Mouse (Mus musculus): ENCODE data around the gene Gfer. TPM values are rescaled to one million over a fixed set of nuclear protein-coding genes. Genes with fewer than 3 reads are reported as not detected.

Gene Gfer
- total RNA-seq, 2 experiments from 2014 or later = 22.4 to 37.2 TPM

GRCm38 (mm10) chr17:24650070-24650616 lies 45.8 kb downstream of the Gfer start, which contains the start of gene Slc9a3r2:
Slc9a3r2 (minus strand) TSS chr17:24650327.
- ATAC-seq (replicated peaks; ENCODE audit: poor library complexity) = peak; percentile 6; the same call in 1 of the 2 replicates

- ATAC-seq (replicated peaks; ENCODE audit: poor library complexity) = no peak
Measured at GRCm38 (mm10) chr17:24649581-24650069, 46.3 kb downstream of the Gfer start.

GRCm38 (mm10) chr17:24648731-24649377 lies 47.1 kb downstream of the Gfer start:
- no peak for ATAC-seq (replicated peaks; ENCODE audit: poor library complexity)

- no peak for ATAC-seq (replicated peaks; ENCODE audit: poor library complexity)
Measured at GRCm38 (mm10) chr17:24647493-24647892, 48.5 kb downstream of the Gfer start.

- ATAC-seq (replicated peaks; ENCODE audit: poor library complexity) = no peak
Measured at GRCm38 (mm10) chr17:24646381-24646780, 49.6 kb downstream of the Gfer start.

GRCm38 (mm10) chr17:24645916-24646315 lies 50.0 kb downstream of the Gfer start:
- no peak for ATAC-seq (replicated peaks; ENCODE audit: poor library complexity)

GRCm38 (mm10) chr17:24644875-24645721 lies 50.9 kb downstream of the Gfer start:
- ATAC-seq (replicated peaks; ENCODE audit: poor library complexity) = no peak

- no peak for ATAC-seq (replicated peaks; ENCODE audit: poor library complexity)
Measured at GRCm38 (mm10) chr17:24644030-24644715, 51.8 kb downstream of the Gfer start.

Other genes starting within 250 kb of the Gfer start
Only the 30 nearest of the 32 such genes appear.
- gene Pgp, start 225.8 kb downstream of the Gfer start, total RNA-seq (2015) = 25.4 and 26.4 TPM in 2 replicates
- 16.6 and 21.5 TPM in 2 replicates for gene Pgp, start 225.8 kb downstream of the Gfer start, total RNA-seq (2017)
- gene Bricd5, start 222.3 kb downstream of the Gfer start, total RNA-seq (2015) = 0.35 and 0.81 TPM in 2 replicates
- not detected in 2 replicates for gene Bricd5, start 222.3 kb downstream of the Gfer start, total RNA-seq (2017)
- gene Mlst8, start 217.1 kb downstream of the Gfer start, total RNA-seq (2015) = 9.2 TPM in 2 replicates
- gene Mlst8, start 217.1 kb downstream of the Gfer start, total RNA-seq (2017) = 14.9 and 28.9 TPM in 2 replicates
- gene Caskin1, start 207.6 kb downstream of the Gfer start, total RNA-seq (2015) = not detected in 2 replicates
- not detected in 2 replicates for gene Caskin1, start 207.6 kb downstream of the Gfer start, total RNA-seq (2017)
- gene Traf7, start 168.2 kb downstream of the Gfer start, total RNA-seq (2015) = 50.9 and 54.7 TPM in 2 replicates
- gene Traf7, start 168.2 kb downstream of the Gfer start, total RNA-seq (2017) = 91.7 and 98.9 TPM in 2 replicates
- gene Rab26, start 161.9 kb downstream of the Gfer start, total RNA-seq (2015) = 0.12 and 0.17 TPM in 2 replicates
- 0.14 and 0.71 TPM in 2 replicates for gene Rab26, start 161.9 kb downstream of the Gfer start, total RNA-seq (2017)
- 7.4 and 10.6 TPM in 2 replicates for gene Pkd1, start 146.3 kb downstream of the Gfer start, total RNA-seq (2015)
- gene Pkd1, start 146.3 kb downstream of the Gfer start, total RNA-seq (2017) = 6.2 and 15.1 TPM in 2 replicates
- gene Tsc2, start 63.5 kb downstream of the Gfer start, total RNA-seq (2015) = 64.3 and 66.9 TPM in 2 replicates
- 52.1 and 54.1 TPM in 2 replicates for gene Tsc2, start 63.5 kb downstream of the Gfer start, total RNA-seq (2017)
- gene Nthl1, start 63.5 kb downstream of the Gfer start, total RNA-seq (2015) = 5.7 and 6.7 TPM in 2 replicates
- gene Nthl1, start 63.5 kb downstream of the Gfer start, total RNA-seq (2017) = 12.0 and 13.6 TPM in 2 replicates
- 1.2 and 2.6 TPM in 2 replicates for gene Slc9a3r2, start 45.8 kb downstream of the Gfer start, total RNA-seq (2015)
- gene Slc9a3r2, start 45.8 kb downstream of the Gfer start, total RNA-seq (2017) = 1.4 and 1.6 TPM in 2 replicates
- gene Npw, start 37.7 kb downstream of the Gfer start, total RNA-seq (2015) = not detected in 2 replicates
- not detected in 2 replicates for gene Npw, start 37.7 kb downstream of the Gfer start, total RNA-seq (2017)
- gene Zfp598, start 26.5 kb downstream of the Gfer start, total RNA-seq (2015) = 25.0 and 29.1 TPM in 2 replicates
- 21.3 and 22.6 TPM in 2 replicates for gene Zfp598, start 26.5 kb downstream of the Gfer start, total RNA-seq (2017)
- gene Syngr3, start 6.2 kb downstream of the Gfer start, total RNA-seq (2015) = not detected in 2 replicates
- not detected in 2 replicates for gene Syngr3, start 6.2 kb downstream of the Gfer start, total RNA-seq (2017)
- 2.6 and 3.4 TPM in 2 replicates for gene Noxo1, start 78 bp upstream of the Gfer start, total RNA-seq (2015)
- 1.0 and 1.2 TPM in 2 replicates for gene Noxo1, start 78 bp upstream of the Gfer start, total RNA-seq (2017)
- 27.6 and 36.8 TPM in 2 replicates for gene Tbl3, start 11.5 kb upstream of the Gfer start, total RNA-seq (2015)
- gene Tbl3, start 11.5 kb upstream of the Gfer start, total RNA-seq (2017) = 41.1 and 45.3 TPM in 2 replicates
- 0.20 TPM in 1 of 2 replicates, not detected in the other for gene Rnf151, start 21.9 kb upstream of the Gfer start, total RNA-seq (2015)
- not detected in 2 replicates for gene Rnf151, start 21.9 kb upstream of the Gfer start, total RNA-seq (2017)
- 5,974 and 6,144 TPM in 2 replicates for gene Rps2, start 22.0 kb upstream of the Gfer start, total RNA-seq (2015)
- gene Rps2, start 22.0 kb upstream of the Gfer start, total RNA-seq (2017) = 1,525 and 1,766 TPM in 2 replicates
- 236 and 247 TPM in 2 replicates for gene Ndufb10, start 28.3 kb upstream of the Gfer start, total RNA-seq (2015)
- 256 and 308 TPM in 2 replicates for gene Ndufb10, start 28.3 kb upstream of the Gfer start, total RNA-seq (2017)
- gene Rpl3l, start 31.7 kb upstream of the Gfer start, total RNA-seq (2015) = 0.24 and 0.74 TPM in 2 replicates
- gene Rpl3l, start 31.7 kb upstream of the Gfer start, total RNA-seq (2017) = 0.30 TPM in 1 of 2 replicates, not detected in the other
- gene Msrb1, start 40.5 kb upstream of the Gfer start, total RNA-seq (2015) = 378 and 438 TPM in 2 replicates
- gene Msrb1, start 40.5 kb upstream of the Gfer start, total RNA-seq (2017) = 155 and 224 TPM in 2 replicates
- gene Hs3st6, start 56.8 kb upstream of the Gfer start, total RNA-seq (2015) = not detected in 2 replicates
- gene Hs3st6, start 56.8 kb upstream of the Gfer start, total RNA-seq (2017) = not detected in 2 replicates
- not detected in 2 replicates for gene Meiob, start 108.1 kb upstream of the Gfer start, total RNA-seq (2015)
- not detected in 2 replicates for gene Meiob, start 108.1 kb upstream of the Gfer start, total RNA-seq (2017)
- gene Hagh, start 144.0 kb upstream of the Gfer start, total RNA-seq (2015) = 31.4 and 34.4 TPM in 2 replicates
- 36.0 TPM in 2 replicates for gene Hagh, start 144.0 kb upstream of the Gfer start, total RNA-seq (2017)
- 10.5 and 11.3 TPM in 2 replicates for gene Fahd1, start 154.2 kb upstream of the Gfer start, total RNA-seq (2015)
- 17.0 and 18.9 TPM in 2 replicates for gene Fahd1, start 154.2 kb upstream of the Gfer start, total RNA-seq (2017)
- gene Igfals, start 169.8 kb upstream of the Gfer start, total RNA-seq (2015) = not detected in 2 replicates
- gene Igfals, start 169.8 kb upstream of the Gfer start, total RNA-seq (2017) = not detected in 2 replicates
- gene Nubp2, start 190.2 kb upstream of the Gfer start, total RNA-seq (2015) = 103 and 114 TPM in 2 replicates
- 50.4 and 57.8 TPM in 2 replicates for gene Nubp2, start 190.2 kb upstream of the Gfer start, total RNA-seq (2017)
- 14.6 and 17.9 TPM in 2 replicates for gene Spsb3, start 190.5 kb upstream of the Gfer start, total RNA-seq (2015)
- 13.9 and 15.3 TPM in 2 replicates for gene Spsb3, start 190.5 kb upstream of the Gfer start, total RNA-seq (2017)
- gene Eme2, start 198.9 kb upstream of the Gfer start, total RNA-seq (2015) = 3.2 and 6.9 TPM in 2 replicates
- gene Eme2, start 198.9 kb upstream of the Gfer start, total RNA-seq (2017) = 9.1 and 18.6 TPM in 2 replicates
- gene Mrps34, start 199.0 kb upstream of the Gfer start, total RNA-seq (2015) = 54.2 and 59.2 TPM in 2 replicates
- 31.9 and 35.5 TPM in 2 replicates for gene Mrps34, start 199.0 kb upstream of the Gfer start, total RNA-seq (2017)
- 21.2 and 32.1 TPM in 2 replicates for gene Nme3, start 200.3 kb upstream of the Gfer start, total RNA-seq (2015)
- gene Nme3, start 200.3 kb upstream of the Gfer start, total RNA-seq (2017) = 17.0 and 26.5 TPM in 2 replicates

Measured in megakaryocyte progenitor cell, adult 5-6 weeks (primary cell).